Mouse (Mus musculus) megakaryocyte, embryonic 14.5 days (primary cell): ENCODE measurements around the gene Fig4.

Experiments used
- FLI1 ChIP-seq: IDR thresholded peaks from 2 replicates; pipeline ENCODE4 v1.6.1; 2012; ENCODE audit warnings: low read length, inconsistent platforms, mixed read lengths
- GATA1 ChIP-seq: IDR thresholded peaks from 3 replicates; pipeline ENCODE4 v1.6.1; 2012; ENCODE audit warnings: mixed read lengths, low read length, inconsistent platforms, borderline replicate concordance

DNA sequence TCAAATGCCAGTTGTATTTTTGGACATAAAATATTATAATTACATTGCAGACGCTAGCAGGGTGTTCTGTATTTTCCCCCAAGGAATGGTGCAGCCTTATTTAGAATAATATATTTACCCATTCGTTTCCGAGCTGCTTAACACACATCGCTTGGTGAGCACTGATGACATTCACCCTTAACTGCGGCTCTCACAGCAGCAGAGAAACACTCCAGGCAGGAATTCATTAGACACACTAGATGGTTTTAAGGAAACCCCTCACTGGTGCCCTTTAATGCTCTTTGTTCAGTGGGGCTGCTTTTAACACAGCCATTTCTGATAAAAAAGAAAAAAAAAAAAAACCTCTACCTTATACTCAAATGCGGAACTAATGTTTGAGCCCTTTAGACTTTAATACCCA lies 104.3 kb downstream of the Fig4 start:
- no peak for TF ChIP-seq FLI1
- no peak for TF ChIP-seq GATA1
